Mouse (Mus musculus): ENCODE measurements around the gene 1810009A15Rik. TPM values are rescaled to one million over a fixed set of nuclear protein-coding genes. Genes with fewer than 3 reads are reported as not detected.

The 1810009A15Rik gene
- 175 TPM for polyA plus RNA-seq (2012; fragmentation: generic; extraction: Trizol)
- long read RNA-seq, experiment 1, transcript 1810009A15Rik-201 (4 exons, 806 nt): major isoform, 44 of 49 reads
- long read RNA-seq, experiment 1, partial matches to known transcripts: 3 of 49 reads
- long read RNA-seq, experiment 1, other reads (novel, unspliced or antisense): 1 of 49 reads
- long read RNA-seq, experiment 2, transcript 1810009A15Rik-201 (4 exons, 806 nt): major isoform, 17 of 18 reads
- long read RNA-seq, experiment 2, partial matches to known transcripts: 0 of 18 reads
- long read RNA-seq, experiment 2, other reads (novel, unspliced or antisense): 1 of 18 reads

DNA sequence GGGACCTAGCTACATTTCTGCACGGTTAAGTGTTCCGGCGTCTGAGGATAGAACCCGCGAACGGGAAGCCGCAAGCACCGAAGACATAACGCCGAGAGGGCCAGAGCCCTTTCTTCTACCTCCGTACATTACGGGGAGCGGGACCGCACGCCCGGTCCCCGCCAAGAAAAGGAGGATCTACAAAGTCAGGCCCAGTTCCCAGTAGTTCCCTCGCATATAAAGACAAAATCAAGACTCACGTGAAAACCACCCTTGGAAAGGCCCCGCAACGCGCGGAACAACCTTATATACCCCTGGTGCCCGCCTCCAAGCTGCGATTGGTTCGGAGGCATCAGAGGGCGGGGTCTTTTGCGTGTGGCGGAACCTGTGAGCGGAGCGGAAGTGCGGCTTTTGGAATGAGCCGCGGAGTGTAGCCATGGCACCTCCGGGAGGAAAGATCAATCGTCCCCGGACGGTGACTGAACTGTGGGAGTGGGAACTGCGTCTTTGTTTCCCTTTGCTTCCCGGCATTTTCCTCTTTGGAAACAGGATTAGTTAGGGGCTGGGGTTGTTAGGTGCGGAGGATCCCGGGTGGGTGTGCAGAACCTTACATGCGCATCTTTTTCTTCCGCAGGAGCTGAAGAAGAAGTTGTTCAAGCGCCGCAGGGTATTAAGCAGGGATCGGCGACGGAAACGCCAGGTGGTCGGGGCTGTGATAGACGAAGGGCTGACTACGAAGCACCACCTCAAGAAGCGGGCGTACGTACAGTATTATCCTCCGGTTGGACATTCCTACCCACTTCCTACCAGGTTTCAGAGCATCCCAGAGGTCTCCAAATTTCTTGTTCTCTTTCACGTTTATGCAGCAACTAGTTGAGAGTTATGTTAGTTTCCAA is at the start of gene 1810009A15Rik, which contains the start of gene Gm49416:
1810009A15Rik (plus strand) TSS at position 343 of the 875 bp plus-strand sequence.
Gm49416 (plus strand) TSS at position 416 of the 875 bp plus-strand sequence.
- Histone ChIP-seq H3K79me2 (ENCODE audit: control insufficient read depth, insufficient read depth) (peaks cover 54% of the 10 kb centered on the region), H3ac (ENCODE audit: control insufficient read depth, insufficient read length, low read depth) (peak within 1 kb of the TSS; percentile 99), H3K27me3 (ENCODE audit: control insufficient read depth, insufficient read depth, insufficient read length) (no peaks in the 10 kb centered on the region), H3K36me3 (ENCODE audit: control insufficient read depth, insufficient read depth) (peaks cover 28% of the 10 kb centered on the region), H3K4me3 (ENCODE audit: insufficient read depth, poor library complexity, severe bottlenecking) (peak within 1 kb of the TSS; percentile 76), H3K79me3 (ENCODE audit: low read depth) (peaks cover 25% of the 10 kb centered on the region)
- TF ChIP-seq MAX (IDR thresholded peaks at IDR 0.05) (peak; percentile 87), USF1 (IDR thresholded peaks at IDR 0.05; ENCODE audit: low read depth) (no peak)

DNA sequence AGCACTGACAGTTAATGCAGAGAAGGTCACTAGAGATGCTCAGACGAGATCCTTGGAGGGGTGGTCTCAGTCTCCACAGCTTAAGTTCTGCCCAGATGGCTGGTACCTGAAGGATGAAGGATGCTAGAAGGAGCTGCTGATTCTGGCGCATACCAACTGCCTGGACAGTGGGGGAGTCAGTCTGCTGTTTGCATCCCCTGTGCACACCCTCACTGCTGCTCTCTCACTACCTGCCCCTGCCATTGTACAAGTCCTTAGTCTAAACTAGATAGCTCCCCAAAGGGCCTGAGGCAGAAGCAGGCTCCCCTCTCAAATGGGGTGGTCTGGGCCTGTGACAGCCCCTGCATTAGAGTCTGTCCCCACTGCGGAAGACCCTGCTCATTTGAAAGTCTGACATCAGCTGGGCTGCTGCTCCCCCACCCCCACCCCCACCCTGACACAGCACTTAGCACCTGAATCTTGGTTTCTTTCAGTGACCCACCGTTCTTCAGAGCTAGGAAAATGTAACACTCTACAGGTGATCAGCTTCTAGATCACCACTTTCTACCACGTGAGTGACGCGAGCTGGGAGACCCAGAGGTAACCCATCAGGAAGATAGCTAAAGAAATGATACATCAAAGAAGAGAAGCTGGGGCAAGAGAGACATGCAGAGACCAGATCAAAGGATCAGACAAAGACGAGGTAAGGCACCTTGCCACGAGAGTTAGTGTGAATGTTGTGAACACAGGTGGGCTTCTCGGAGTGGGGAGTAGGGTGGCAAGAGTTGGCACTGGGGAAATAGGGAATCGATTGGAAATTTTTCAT is 49.3 kb upstream of the 1810009A15Rik start, which contains the start of gene Gng3:
Gng3 (minus strand) TSS at position 92 of the 805 bp plus-strand sequence.
- H3ac ChIP-seq (ENCODE audit: control insufficient read depth, insufficient read length, low read depth): no peak within 1 kb of the TSS
- H3K27me3 ChIP-seq (ENCODE audit: control insufficient read depth, insufficient read depth, insufficient read length): no peaks in the 10 kb centered on the region
- H3K79me2 ChIP-seq (ENCODE audit: control insufficient read depth, insufficient read depth): no peaks in the 10 kb centered on the region
- TF ChIP-seq USF1 (IDR thresholded peaks at IDR 0.05; ENCODE audit: low read depth): no peak
- TF ChIP-seq MYOD1 (IDR thresholded peaks at IDR 0.05; ENCODE audit: control insufficient read depth, insufficient read length, low read depth): no peak
- TF ChIP-seq MYOG (IDR thresholded peaks at IDR 0.05; ENCODE audit: control insufficient read depth, extremely low read depth, insufficient read length): no peak
- TF ChIP-seq MAX (IDR thresholded peaks at IDR 0.05): no peak
- TF ChIP-seq CTCF (IDR thresholded peaks at IDR 0.05; ENCODE audit: control insufficient read depth, insufficient read depth, insufficient read length): no peak
- TF ChIP-seq FOSL1 (IDR thresholded peaks at IDR 0.05; ENCODE audit: insufficient read depth, low read length, poor library complexity, severe bottlenecking): no peak
- no peak for TF ChIP-seq CEBPB (IDR thresholded peaks at IDR 0.05; ENCODE audit: low read depth)
- H3K36me3 ChIP-seq (ENCODE audit: control insufficient read depth, insufficient read depth): peaks cover 63% of the 10 kb centered on the region
- H3K79me3 ChIP-seq (ENCODE audit: low read depth): no peaks in the 10 kb centered on the region
- H3K4me3 ChIP-seq (ENCODE audit: insufficient read depth, poor library complexity, severe bottlenecking): no peak within 1 kb of the TSS

DNA sequence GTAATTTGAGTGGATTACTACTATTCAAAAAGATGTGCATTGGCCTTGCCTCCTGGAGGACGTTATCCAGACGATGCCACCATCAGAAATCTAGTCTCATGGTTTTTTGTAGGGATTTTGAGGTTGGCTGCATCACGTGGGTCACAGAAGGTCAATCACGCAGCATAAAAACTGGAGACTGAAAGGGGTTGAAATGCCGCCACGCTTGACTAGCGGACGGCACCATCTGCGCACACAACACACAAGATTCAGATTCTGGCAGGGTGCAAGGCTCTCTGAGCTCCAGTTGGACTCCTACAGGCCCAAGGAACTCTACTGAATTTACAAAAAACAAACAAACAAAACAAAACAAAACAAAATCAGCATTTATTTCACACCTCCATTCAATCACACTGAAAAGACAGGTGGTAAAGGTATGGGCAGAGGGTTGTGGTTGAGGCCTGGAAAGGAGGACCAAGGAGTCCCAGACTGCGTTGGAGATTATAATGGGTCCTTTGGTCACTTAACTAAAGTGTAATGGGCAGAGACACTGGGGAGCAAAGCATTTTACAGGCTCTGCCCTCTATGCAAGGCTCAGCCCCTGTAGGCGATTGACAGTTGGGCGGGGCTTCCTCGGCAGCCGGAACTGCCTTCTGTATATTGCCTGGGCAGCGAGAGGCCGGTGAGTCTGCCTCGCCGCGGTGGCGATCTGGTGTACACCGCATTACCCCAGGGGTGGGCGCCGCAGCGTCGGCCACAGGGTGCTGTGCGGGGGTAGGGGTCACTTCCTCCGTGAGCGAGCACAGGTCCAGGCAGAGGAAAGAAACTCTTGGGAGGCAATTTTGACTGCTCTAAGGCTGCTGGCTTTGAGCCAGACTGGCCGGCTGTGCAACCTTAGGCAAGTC is 48.5 kb upstream of the 1810009A15Rik start:
- no peak overlapping the region for H3K4me3 ChIP-seq (ENCODE audit: insufficient read depth, poor library complexity, severe bottlenecking)
- H3K27me3 ChIP-seq (ENCODE audit: control insufficient read depth, insufficient read depth, insufficient read length): no peaks in the 10 kb centered on the region
- H3K79me2 ChIP-seq (ENCODE audit: control insufficient read depth, insufficient read depth): no peaks in the 10 kb centered on the region
- H3K79me3 ChIP-seq (ENCODE audit: low read depth): no peaks in the 10 kb centered on the region
- no peak overlapping the region for H3ac ChIP-seq (ENCODE audit: control insufficient read depth, insufficient read length, low read depth)
- TF ChIP-seq FOSL1 (IDR thresholded peaks at IDR 0.05; ENCODE audit: insufficient read depth, low read length, poor library complexity, severe bottlenecking) (no peak), CEBPB (IDR thresholded peaks at IDR 0.05; ENCODE audit: low read depth) (no peak), MAX (IDR thresholded peaks at IDR 0.05) (no peak), CTCF (IDR thresholded peaks at IDR 0.05; ENCODE audit: control insufficient read depth, insufficient read depth, insufficient read length) (no peak), MYOD1 (IDR thresholded peaks at IDR 0.05; ENCODE audit: control insufficient read depth, insufficient read length, low read depth) (no peak)
- H3K36me3 ChIP-seq (ENCODE audit: control insufficient read depth, insufficient read depth): peaks cover 58% of the 10 kb centered on the region

DNA sequence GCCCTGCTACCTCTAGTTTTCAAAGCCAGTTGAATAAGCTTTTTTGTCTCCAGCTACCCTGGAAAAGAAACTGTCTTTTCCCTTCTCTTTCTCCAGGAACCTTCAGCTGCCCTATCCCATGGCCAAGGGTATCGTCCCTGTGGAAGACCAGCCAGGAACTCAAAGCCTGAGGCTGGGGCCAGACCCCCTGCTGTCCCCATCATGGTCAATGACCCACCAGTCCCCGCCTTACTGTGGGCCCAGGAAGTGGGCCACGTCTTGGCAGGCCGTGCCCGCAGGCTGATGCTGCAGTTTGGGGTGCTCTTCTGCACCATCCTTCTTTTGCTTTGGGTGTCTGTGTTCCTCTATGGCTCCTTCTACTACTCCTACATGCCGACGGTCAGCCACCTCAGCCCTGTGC is 47.6 kb upstream of the 1810009A15Rik start:
- no peaks in the 10 kb centered on the region for H3K79me3 ChIP-seq (ENCODE audit: low read depth)
- TF ChIP-seq MYOD1 (IDR thresholded peaks at IDR 0.05; ENCODE audit: control insufficient read depth, insufficient read length, low read depth) (no peak), MAX (IDR thresholded peaks at IDR 0.05) (no peak), CEBPB (IDR thresholded peaks at IDR 0.05; ENCODE audit: low read depth) (no peak), CTCF (IDR thresholded peaks at IDR 0.05; ENCODE audit: control insufficient read depth, insufficient read depth, insufficient read length) (no peak), FOSL1 (IDR thresholded peaks at IDR 0.05; ENCODE audit: insufficient read depth, low read length, poor library complexity, severe bottlenecking) (no peak), USF1 (IDR thresholded peaks at IDR 0.05; ENCODE audit: low read depth) (no peak), MYOG (IDR thresholded peaks at IDR 0.05; ENCODE audit: control insufficient read depth, extremely low read depth, insufficient read length) (no peak)
- H3K4me3 ChIP-seq (ENCODE audit: insufficient read depth, poor library complexity, severe bottlenecking): no peak overlapping the region
- H3K79me2 ChIP-seq (ENCODE audit: control insufficient read depth, insufficient read depth): no peaks in the 10 kb centered on the region
- H3ac ChIP-seq (ENCODE audit: control insufficient read depth, insufficient read length, low read depth): no peak overlapping the region
- H3K36me3 ChIP-seq (ENCODE audit: control insufficient read depth, insufficient read depth): peaks cover 58% of the 10 kb centered on the region
- H3K27me3 ChIP-seq (ENCODE audit: control insufficient read depth, insufficient read depth, insufficient read length): no peaks in the 10 kb centered on the region

DNA sequence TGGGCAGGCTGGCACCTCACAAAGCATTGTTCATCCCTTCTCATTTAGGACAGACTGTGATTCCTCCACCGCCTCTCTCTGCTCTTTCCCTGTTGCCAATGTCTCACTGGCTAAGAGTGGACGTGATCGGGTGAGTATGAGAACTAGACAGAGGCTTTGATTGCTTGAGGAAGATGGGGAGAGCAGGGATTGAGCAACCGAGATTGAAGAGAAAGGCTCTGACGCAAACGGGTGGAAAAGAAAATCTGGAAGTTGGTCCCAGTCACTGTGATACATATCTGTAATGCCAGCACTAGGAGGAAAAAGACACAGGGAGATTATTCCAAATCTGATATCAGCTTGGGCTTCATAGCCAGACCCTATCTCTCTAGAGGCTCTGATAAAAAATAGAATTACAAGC is 45.7 kb upstream of the 1810009A15Rik start:
- no peak overlapping the region for H3ac ChIP-seq (ENCODE audit: control insufficient read depth, insufficient read length, low read depth)
- no peaks in the 10 kb centered on the region for H3K27me3 ChIP-seq (ENCODE audit: control insufficient read depth, insufficient read depth, insufficient read length)
- no peaks in the 10 kb centered on the region for H3K79me2 ChIP-seq (ENCODE audit: control insufficient read depth, insufficient read depth)
- H3K4me3 ChIP-seq (ENCODE audit: insufficient read depth, poor library complexity, severe bottlenecking): no peak overlapping the region
- peaks cover 66% of the 10 kb centered on the region for H3K36me3 ChIP-seq (ENCODE audit: control insufficient read depth, insufficient read depth)
- TF ChIP-seq MYOG (IDR thresholded peaks at IDR 0.05; ENCODE audit: control insufficient read depth, extremely low read depth, insufficient read length): no peak
- TF ChIP-seq CTCF (IDR thresholded peaks at IDR 0.05; ENCODE audit: control insufficient read depth, insufficient read depth, insufficient read length): no peak
- TF ChIP-seq FOSL1 (IDR thresholded peaks at IDR 0.05; ENCODE audit: insufficient read depth, low read length, poor library complexity, severe bottlenecking): no peak
- no peak for TF ChIP-seq MAX (IDR thresholded peaks at IDR 0.05)
- no peak for TF ChIP-seq CEBPB (IDR thresholded peaks at IDR 0.05; ENCODE audit: low read depth)
- TF ChIP-seq USF1 (IDR thresholded peaks at IDR 0.05; ENCODE audit: low read depth): no peak
- no peak for TF ChIP-seq MYOD1 (IDR thresholded peaks at IDR 0.05; ENCODE audit: control insufficient read depth, insufficient read length, low read depth)
- H3K79me3 ChIP-seq (ENCODE audit: low read depth): no peaks in the 10 kb centered on the region

Measured in C2C12 (cell line).